Mouse (Mus musculus): ENCODE measurements around the gene Ppip5k2.

DNA sequence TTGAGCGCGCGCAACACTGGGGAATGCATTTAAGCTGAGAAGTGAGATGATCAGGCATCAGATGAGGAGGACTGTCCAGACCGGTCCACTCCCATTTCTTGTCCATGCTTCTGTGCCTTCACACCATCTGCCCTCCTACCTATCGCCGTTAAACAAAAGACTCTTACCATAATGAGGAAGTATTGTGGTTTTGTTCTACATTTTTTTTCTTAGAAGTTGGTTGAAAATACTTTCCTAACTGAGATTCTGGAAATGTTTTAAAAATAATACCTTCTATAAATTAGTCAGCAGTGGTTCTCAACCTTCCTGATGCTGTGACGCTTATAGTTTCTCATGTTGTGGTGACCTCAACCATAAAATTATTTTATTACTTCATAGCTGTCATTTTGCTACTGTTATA, 11.5 kb upstream of the Ppip5k2 start:
- TF ChIP-seq POLR2A (IDR thresholded peaks at IDR 0.05; ENCODE audit: borderline replicate concordance, extremely low read depth, low read depth, low read length), result no peak
- TF ChIP-seq CTCF (IDR thresholded peaks at IDR 0.05; ENCODE audit: insufficient read depth, low read length), result no peak

Measured in lung, adult 2 months (tissue).